Mouse (Mus musculus) MEL (cell line): ENCODE data around the gene Olfr365. TPM values are rescaled to one million over a fixed set of nuclear protein-coding genes. Genes with fewer than 3 reads are reported as not detected.

Experiments used
- DNase-seq: peaks from one replicate; pipeline ENCODE4 v3.0.0; 2011; ENCODE audit warnings: low read depth, low spot score
- H3K27ac ChIP-seq: 2 replicates; pipeline ENCODE4 v1.5.1; 2012; ENCODE audit warnings: low read depth, mild to moderate bottlenecking, control low read depth, low read length, moderate library complexity; ENCODE audit not compliant: control insufficient read depth
- H3K27me3 ChIP-seq, 2 experiments: fragments of 150-350 bp in 1 of 2; sonication (generic) in 1 of 2; 2 replicates each; pipeline ENCODE4 v1.6.1; 2012; ENCODE audit warnings: low read length in 2 of 2, mild to moderate bottlenecking in 2 of 2, improper control_type of control experiment in 1 of 2, moderate library complexity in 1 of 2; ENCODE audit not compliant: insufficient read depth in 2 of 2, control insufficient read depth in 1 of 2
- H3K36me3 ChIP-seq, 2 experiments: 2 replicates each; pipeline ENCODE4 v1.6.1; 2012 to 2014; ENCODE audit warnings: low read length in 2 of 2, improper control_type of control experiment in 1 of 2, inconsistent platforms in 1 of 2, mild to moderate bottlenecking in 1 of 2; ENCODE audit not compliant: insufficient read depth in 2 of 2, control insufficient read depth in 1 of 2
- H3K4me1 ChIP-seq, 2 experiments: fragments of 150-350 bp in 1 of 2; sonication (generic) in 1 of 2; 2 replicates each; pipeline ENCODE4 v1.6.1; 2012; ENCODE audit warnings: low read length in 2 of 2, improper control_type of control experiment in 1 of 2, mild to moderate bottlenecking in 1 of 2; ENCODE audit not compliant: insufficient read depth in 2 of 2, control insufficient read depth in 1 of 2
- H3K4me3 ChIP-seq, 2 experiments: fragments of 150-350 bp in 1 of 2; sonication (generic) in 1 of 2; 2 replicates each; pipeline ENCODE4 v1.5.1; 2012; ENCODE audit warnings: low read depth in 2 of 2, low read length in 2 of 2, mild to moderate bottlenecking in 2 of 2, moderate library complexity in 2 of 2, control low read depth in 1 of 2, improper control_type of control experiment in 1 of 2; ENCODE audit not compliant: control insufficient read depth in 1 of 2, insufficient read depth in 1 of 2
- H3K79me2 ChIP-seq: 2 replicates; pipeline ENCODE4 v1.6.1; 2012; ENCODE audit warnings: mild to moderate bottlenecking, low read length, moderate library complexity; ENCODE audit not compliant: control insufficient read depth, poor library complexity, insufficient read depth
- H3K9ac ChIP-seq: 2 replicates; pipeline ENCODE4 v1.6.1; 2012; ENCODE audit warnings: low read depth, mild to moderate bottlenecking, control low read depth, low read length, moderate library complexity; ENCODE audit not compliant: control insufficient read depth, poor library complexity, severe bottlenecking
- H3K9me3 ChIP-seq: fragments of 150-350 bp; sonication (generic); replicated peaks from 2 replicates; pipeline ENCODE4 v1.6.1; 2012; ENCODE audit warnings: mild to moderate bottlenecking, low read length, improper control_type of control experiment, moderate library complexity; ENCODE audit not compliant: insufficient read depth
- BHLHE40 ChIP-seq: IDR thresholded peaks from 2 replicates; pipeline ENCODE4 v1.6.1; 2012; ENCODE audit warnings: low read depth, mild to moderate bottlenecking, inconsistent platforms, low read length, improper control_type of control experiment, borderline replicate concordance
- CTCF ChIP-seq, 3 experiments: IDR thresholded peaks in 2 of 3; conservative IDR thresholded peaks in 1 of 3; 2 replicates each; pipeline ENCODE4 v1.5.1; 2011 to 2012; ENCODE audit warnings: low read length in 3 of 3, low read depth in 2 of 3, mild to moderate bottlenecking in 2 of 3, improper control_type of control experiment in 1 of 3, inconsistent platforms in 1 of 3, mixed read lengths in 1 of 3, moderate library complexity in 1 of 3; ENCODE audit not compliant: control insufficient read depth in 1 of 3, insufficient read depth in 1 of 3, poor library complexity in 1 of 3, severe bottlenecking in 1 of 3
- E2F4 ChIP-seq: IDR thresholded peaks from 2 replicates; pipeline ENCODE4 v1.6.1; 2011; ENCODE audit warnings: low read depth, low read length, improper control_type of control experiment, borderline replicate concordance
- EP300 ChIP-seq, 2 experiments: IDR thresholded peaks; 2 replicates each; pipeline ENCODE4 v1.6.1; 2011; ENCODE audit warnings: improper control_type of control experiment in 2 of 2, low read length in 2 of 2, low read depth in 1 of 2, mild to moderate bottlenecking in 1 of 2
- ETS1 ChIP-seq: IDR thresholded peaks from 2 replicates; pipeline ENCODE4 v1.6.1; 2012; ENCODE audit warnings: low read depth, mild to moderate bottlenecking, inconsistent platforms, low read length, improper control_type of control experiment, moderate library complexity
- JUND ChIP-seq: IDR thresholded peaks from 2 replicates; pipeline ENCODE4 v1.6.1; 2011; ENCODE audit warnings: low read depth, mild to moderate bottlenecking, improper control_type of control experiment, low read length
- KAT2A ChIP-seq: conservative IDR thresholded peaks from 2 replicates; pipeline ENCODE4 v1.6.1; 2012; ENCODE audit warnings: low read depth, low read length, improper control_type of control experiment, inconsistent platforms
- MAX ChIP-seq: IDR thresholded peaks from 2 replicates; pipeline ENCODE4 v1.6.1; 2011; ENCODE audit warnings: low read length, improper control_type of control experiment
- MEF2A ChIP-seq: IDR thresholded peaks from 2 replicates; pipeline ENCODE4 v1.6.1; 2014; ENCODE audit warnings: low read depth, mild to moderate bottlenecking, inconsistent platforms, low read length, improper control_type of control experiment; ENCODE audit not compliant: poor library complexity, insufficient replicate concordance, severe bottlenecking; ENCODE audit errors: extremely low read depth
- MXI1 ChIP-seq: IDR thresholded peaks from 2 replicates; pipeline ENCODE4 v1.6.1; 2011; ENCODE audit warnings: mild to moderate bottlenecking, low read depth, low read length, improper control_type of control experiment
- MYB ChIP-seq: IDR thresholded peaks from 2 replicates; pipeline ENCODE4 v1.6.1; 2011; ENCODE audit warnings: mild to moderate bottlenecking, low read depth, low read length, improper control_type of control experiment
- MYC ChIP-seq: IDR thresholded peaks from 2 replicates; pipeline ENCODE4 v1.6.1; 2011; ENCODE audit warnings: low read depth, mild to moderate bottlenecking, low read length, improper control_type of control experiment, moderate library complexity
- NELFE ChIP-seq: IDR thresholded peaks from 2 replicates; pipeline ENCODE4 v1.6.1; 2011; ENCODE audit warnings: low read depth, low read length, improper control_type of control experiment
- NRF1 ChIP-seq: IDR thresholded peaks from 2 replicates; pipeline ENCODE4 v1.6.1; 2014; ENCODE audit warnings: low read depth, mild to moderate bottlenecking, inconsistent platforms, low read length, improper control_type of control experiment, moderate library complexity; ENCODE audit not compliant: poor library complexity, insufficient read depth, severe bottlenecking
- POLR2AphosphoS2 ChIP-seq: IDR thresholded peaks from 2 replicates; pipeline ENCODE4 v1.6.1; 2011; ENCODE audit warnings: low read length, improper control_type of control experiment
- RAD21 ChIP-seq: IDR thresholded peaks from 2 replicates; pipeline ENCODE4 v1.6.1; 2011; ENCODE audit warnings: mild to moderate bottlenecking, low read depth, low read length, improper control_type of control experiment
- RCOR1 ChIP-seq: IDR thresholded peaks from 2 replicates; pipeline ENCODE4 v1.6.1; 2012; ENCODE audit warnings: low read depth, mild to moderate bottlenecking, inconsistent platforms, low read length, improper control_type of control experiment
- SMC3 ChIP-seq: IDR thresholded peaks from 2 replicates; pipeline ENCODE4 v1.6.1; 2011; ENCODE audit warnings: low read depth, low read length, improper control_type of control experiment
- TAL1 ChIP-seq: IDR thresholded peaks from 2 replicates; pipeline ENCODE4 v1.6.1; 2012; ENCODE audit warnings: mild to moderate bottlenecking, inconsistent platforms, low read length, moderate library complexity, mixed read lengths
- TBP ChIP-seq: IDR thresholded peaks from 2 replicates; pipeline ENCODE4 v1.8.0; 2011; ENCODE audit warnings: low read depth, low read length, improper control_type of control experiment
- TCF12 ChIP-seq: IDR thresholded peaks from 2 replicates; pipeline ENCODE4 v1.6.1; 2014; ENCODE audit warnings: low read depth, mild to moderate bottlenecking, inconsistent platforms, low read length, improper control_type of control experiment, moderate library complexity
- ZC3H11A ChIP-seq: IDR thresholded peaks from 2 replicates; pipeline ENCODE4 v1.6.1; 2012; ENCODE audit warnings: low read depth, mild to moderate bottlenecking, inconsistent platforms, low read length, improper control_type of control experiment
- ZMIZ1 ChIP-seq: IDR thresholded peaks from 2 replicates; pipeline ENCODE4 v1.6.1; 2012; ENCODE audit warnings: low read depth, mild to moderate bottlenecking, inconsistent platforms, low read length, improper control_type of control experiment, moderate library complexity
- polyA plus RNA-seq, 2 experiments: library from polyadenylated mRNA; stranded (reverse) in 1 of 2; unstranded in 1 of 2; fragments of >175 nt in 1 of 2; fragments of >200 nt in 1 of 2; gene quantifications; 2 replicates each; pipeline versions ENCODE4 v1.2.1 to v1.2.4; 2012; ENCODE audit warnings: low replicate concordance in 2 of 2, low read depth in 1 of 2; ENCODE audit not compliant: insufficient read length in 2 of 2, insufficient read depth in 1 of 2, missing spikeins in 1 of 2
- total RNA-seq: library from RNA; depleted of rRNA; stranded (reverse); fragments of 300-350 nt; gene quantifications from 2 replicates; pipeline ENCODE4 v1.2.3, GENCODE M21; 2012; rRNA removed

Gene Olfr365
- total RNA-seq: not detected in 2 replicates
- not detected for polyA plus RNA-seq

DNA sequence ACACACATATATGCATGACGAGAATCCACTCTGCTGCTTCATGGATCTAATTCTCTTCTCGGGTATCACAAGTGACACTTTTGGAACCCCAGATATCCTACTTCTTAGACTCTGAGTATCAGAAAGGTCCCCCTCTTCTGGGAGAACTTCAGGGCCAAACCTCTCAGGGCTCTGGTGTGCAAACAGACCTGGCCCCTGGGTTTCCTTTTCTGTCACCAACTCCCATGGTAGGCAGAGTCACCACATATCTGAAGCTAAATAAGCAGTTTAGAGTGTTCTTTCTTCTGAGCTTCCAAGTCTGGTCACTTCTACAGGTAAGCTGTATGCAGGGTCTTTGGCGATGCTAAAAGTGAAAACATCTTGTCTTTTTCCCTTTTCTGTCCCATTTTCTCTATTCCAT, at the start of gene Olfr365:
Olfr365 (plus strand) TSS at position 301 of the 400 bp plus-strand sequence.
- Histone ChIP-seq H3K9ac (no peak within 1 kb of the TSS), H3K36me3 (no peaks in the 10 kb centered on the region), H3K4me1 (no peaks in the 10 kb centered on the region), H3K9me3 (no peaks in the 10 kb centered on the region), H3K27me3 (no peaks in the 10 kb centered on the region), H3K79me2 (no peaks in the 10 kb centered on the region), H3K4me3 (no peak within 1 kb of the TSS), H3K27ac (no peak within 1 kb of the TSS)
- no peak for DNase-seq
- TF ChIP-seq TAL1 (no peak), SMC3 (no peak), TBP (no peak), MAX (no peak), BHLHE40 (no peak), TCF12 (no peak), ZC3H11A (no peak), KAT2A (no peak), MEF2A (no peak), ZMIZ1 (no peak), NELFE (no peak), JUND (no peak)

GRCm38 (mm10) chr2:37139022-37139421, 49.0 kb upstream of the Olfr365 start, which contains the start of gene Olfr364-ps1:
Gene Olfr364-ps1 (plus strand): TSS chr2:37139322.
- H3K4me3 ChIP-seq: no peak within 1 kb of the TSS
- H3K9ac ChIP-seq: no peak within 1 kb of the TSS
- no peaks in the 10 kb centered on the region for H3K4me1 ChIP-seq
- TF ChIP-seq RAD21 (no peak), POLR2AphosphoS2 (no peak), SMC3 (no peak), ETS1 (no peak), MXI1 (no peak), E2F4 (no peak), MYB (no peak), EP300 (IDR thresholded peaks at IDR 0.05; ENCODE audit: low read depth in 1 of 2, low read length in 2 of 2) (no peak), MEF2A (no peak), MYC (no peak), CTCF (IDR thresholded peaks at IDR 0.05 in 2 of 3, conservative IDR thresholded peaks at IDR 0.05 in 1 of 3; ENCODE audit: control insufficient read depth in 1 of 3, insufficient read depth in 1 of 3, low read depth in 2 of 3, low read length in 3 of 3, poor library complexity in 1 of 3, severe bottlenecking in 1 of 3) (no peak), NRF1 (no peak), RCOR1 (no peak)
- no peaks in the 10 kb centered on the region for H3K36me3 ChIP-seq
- no peaks in the 10 kb centered on the region for H3K9me3 ChIP-seq
- H3K27ac ChIP-seq: no peak within 1 kb of the TSS
- no peak for DNase-seq
- H3K27me3 ChIP-seq: no peaks in the 10 kb centered on the region
- H3K79me2 ChIP-seq: no peaks in the 10 kb centered on the region
